ENCODE assay signal across 23 mouse cellular contexts in genomic region chr2:29404931-29405330, GRCm38 (mm10). TPM values are rescaled to one million over a fixed set of nuclear protein-coding genes. Genes with fewer than 3 reads are reported as not detected.
DNase-seq lines count a peak whose midpoint lies in the region; ATAC-seq and TF ChIP-seq lines count a peak whose summit lies in the region.
"Had no signal": no experiment of that assay in that cellular context is flagged by ENCODE, and none has a peak within 500 bp of the region (broad histone marks: within the 10 kb centered on the region; RNA-seq: fewer than 3 reads in every experiment).

No protein-coding gene starts in this region.

- H3K4me3 ChIP-seq in gastrocnemius, adult 2 months: no peak overlapping the region
- H3K4me3 ChIP-seq in kidney, embryonic 16.5 days (ENCODE audit: low read length): no peak overlapping the region
- no peak overlapping the region for H3K4me3 ChIP-seq in forebrain, embryonic 10.5 days
- H3K4me3 ChIP-seq: forebrain, embryonic 15.5 days; heart, adult 2 months; heart, embryonic 13.5 days; liver, embryonic 13.5 days; neural tube, embryonic 15.5 days had no signal

- H3K9me3 ChIP-seq in kidney, embryonic 16.5 days (ENCODE audit: low read length): no peaks in the 10 kb centered on the region
- no peaks in the 10 kb centered on the region for H3K9me3 ChIP-seq in forebrain, embryonic 10.5 days
- H3K9me3 ChIP-seq: forebrain, embryonic 15.5 days; heart, embryonic 13.5 days; liver, embryonic 13.5 days; neural tube, embryonic 15.5 days had no signal

- no peak overlapping the region for H3K9ac ChIP-seq in kidney, embryonic 16.5 days (replicated peaks; ENCODE audit: low read length)
- H3K9ac ChIP-seq: forebrain, embryonic 15.5 days; heart, embryonic 13.5 days; liver, embryonic 13.5 days; neural tube, embryonic 15.5 days had no signal

- H3K4me1 ChIP-seq in kidney, embryonic 16.5 days (ENCODE audit: insufficient read depth, low read length): peaks cover 10% of the 10 kb centered on the region
- peaks cover 28% of the 10 kb centered on the region; the same call in 1 of the 2 replicates for H3K4me1 ChIP-seq in forebrain, embryonic 10.5 days

- H3K4me2 ChIP-seq in kidney, embryonic 16.5 days (replicated peaks; ENCODE audit: low read depth, low read length): no peak overlapping the region
- H3K4me2 ChIP-seq: forebrain, embryonic 15.5 days; heart, embryonic 13.5 days; liver, embryonic 13.5 days; neural tube, embryonic 15.5 days had no signal

- intact Hi-C loops in gastrocnemius, adult 2 months (cut with DNase I): no loop called here
- intact Hi-C loops in gastrocnemius, postnatal 36 days (cut with DNase I): no loop called here

- peak; percentile 29 for DNase-seq in gastrocnemius, adult 2 months
- no peak for DNase-seq in gastrocnemius, postnatal 36 days
- DNase-seq in kidney, adult 18-20 months: peak; percentile 26
- DNase-seq in ovary, adult 18-20 months (ENCODE audit: low spot score): peak; percentile 10
- DNase-seq in ovary, postnatal 10 days (ENCODE audit: low spot score): no peak
- DNase-seq in forebrain, embryonic 10.5 days (ENCODE audit: extremely low spot score, low spot score): no peak
- DNase-seq in left cerebral cortex, adult 8-10 months (ENCODE audit: low spot score in 2 of 2): no peak
- DNase-seq: adrenal gland, postnatal 25 days; cerebellum, adult 8-10 months; gastrocnemius, postnatal 10 days; heart, adult 2 months; heart, postnatal 4 days; liver, embryonic 13.5 days; lung, adult 2 months; lung, postnatal 14 days; retina, postnatal 1 day; right cerebral cortex, postnatal 25 days; spleen, adult 18-20 months had no signal

- no peaks in the 10 kb centered on the region for H3K36me3 ChIP-seq in kidney, embryonic 16.5 days (ENCODE audit: insufficient read depth, low read length)
- H3K36me3 ChIP-seq in forebrain, embryonic 10.5 days (replicated peaks): no peaks in the 10 kb centered on the region
- H3K36me3 ChIP-seq: forebrain, embryonic 15.5 days; heart, embryonic 13.5 days; liver, embryonic 13.5 days; neural tube, embryonic 15.5 days had no signal

- no peak for TF ChIP-seq CTCF in gastrocnemius, adult 2 months (IDR thresholded peaks at IDR 0.05)

- H3K27me3 ChIP-seq in kidney, embryonic 16.5 days (ENCODE audit: insufficient read depth, low read length): no peaks in the 10 kb centered on the region
- no peaks in the 10 kb centered on the region for H3K27me3 ChIP-seq in forebrain, embryonic 10.5 days (ENCODE audit: poor library complexity, severe bottlenecking)
- H3K27me3 ChIP-seq: forebrain, embryonic 15.5 days; heart, embryonic 13.5 days; liver, embryonic 13.5 days; neural tube, embryonic 15.5 days had no signal

- 75% methylated on average over 10 of the region's 10 CpGs for WGBS in kidney, embryonic 16.5 days
- WGBS in forebrain, embryonic 10.5 days: 90% methylated on average over 10 of the region's 10 CpGs

- ATAC-seq in kidney, embryonic 16.5 days (ENCODE audit: low FRiP score, low TSS enrichment): no peak
- ATAC-seq: forebrain, embryonic 15.5 days; intestine, postnatal 0 days had no signal

- peak overlapping the region; percentile 41 for H3K27ac ChIP-seq in gastrocnemius, adult 2 months
- no peak overlapping the region for H3K27ac ChIP-seq in kidney, embryonic 16.5 days (ENCODE audit: low read length)
- H3K27ac ChIP-seq in forebrain, embryonic 10.5 days: no peak overlapping the region
- H3K27ac ChIP-seq: forebrain, embryonic 15.5 days; heart, adult 2 months; heart, embryonic 13.5 days; liver, embryonic 13.5 days; neural tube, embryonic 15.5 days had no signal

RNA-seq across cellular contexts. Expression of gene Med27, which starts 58.3 kb away (rescaled TPM):
- 10 to 100 TPM; 12.3 to 16.9 TPM for total RNA-seq in gastrocnemius, adult 2 months (2021)
- total RNA-seq in gastrocnemius, postnatal 36 days (2021): 10 to 100 TPM; 11.9 to 13.1 TPM
- polyA plus RNA-seq in kidney, embryonic 16.5 days (2015; fragmentation: Nextera tagmentation; extraction: Ambion mirVana): 53.0 and 56.9 TPM in 2 replicates
- polyA plus RNA-seq in forebrain, embryonic 10.5 days (2016; fragmentation: Nextera tagmentation; extraction: Ambion mirVana): 59.7 and 63.3 TPM in 2 replicates
- 10 to 100 TPM; 37.8 to 44.4 (median 40.5) TPM for total RNA-seq in left cerebral cortex, adult 8-10 months (2022)

Comparison
In these comparisons a context has a peak if more than half of its experiments do, and no peak if none do; other contexts are left out.
1. DNase-seq: peak in gastrocnemius, adult 2 months (single experiment), kidney, adult 18-20 months (single experiment) and ovary, adult 18-20 months (single experiment); none in gastrocnemius, postnatal 36 days (0 of 2), ovary, postnatal 10 days (single experiment), forebrain, embryonic 10.5 days (single experiment) and left cerebral cortex, adult 8-10 months (0 of 2).